Mouse (Mus musculus) G1E (cell line): Measurements from ENCODE around the gene Gnpat. TPM values are rescaled to one million over a fixed set of nuclear protein-coding genes. Genes with fewer than 3 reads are reported as not detected.

Experiments
- ATAC-seq: 2 replicates; pipeline ENCODE4 v1.8.0; 2016; ENCODE audit warnings: mild to moderate bottlenecking; ENCODE audit not compliant: insufficient number of reproducible peaks, poor library complexity, low FRiP score, severe bottlenecking; ENCODE audit errors: extremely low read depth
- DNase-seq: peaks from one replicate; pipeline ENCODE4 v3.0.0; 2012; ENCODE audit warnings: low spot score
- H3K27me3 ChIP-seq: 2 replicates; pipeline ENCODE4 v1.6.1; 2012; ENCODE audit warnings: mild to moderate bottlenecking, low read length, inconsistent platforms; ENCODE audit not compliant: insufficient read depth
- H3K36me3 ChIP-seq: replicated peaks from 2 replicates; pipeline ENCODE3; 2012; ENCODE audit warnings: mild to moderate bottlenecking, inconsistent platforms
- H3K4me1 ChIP-seq: 2 replicates; pipeline ENCODE4 v1.6.1; 2012; ENCODE audit warnings: low read depth, low read length, inconsistent platforms, mixed read lengths; ENCODE audit not compliant: insufficient read depth
- H3K4me3 ChIP-seq: 2 replicates; pipeline ENCODE4 v1.5.1; 2012; ENCODE audit warnings: low read depth, mild to moderate bottlenecking, inconsistent platforms, low read length, moderate library complexity, mixed read lengths
- H3K9me3 ChIP-seq: replicated peaks from 2 replicates; pipeline ENCODE4 v1.6.1; 2012; ENCODE audit warnings: inconsistent platforms
- CTCF ChIP-seq: IDR thresholded peaks from 2 replicates; pipeline ENCODE4 v1.5.1; 2012; ENCODE audit warnings: low read depth, low read length, inconsistent platforms, mixed read lengths
- GATA1 ChIP-seq: IDR thresholded peaks from 2 replicates; pipeline ENCODE4 v1.6.1; 2012; ENCODE audit warnings: borderline replicate concordance, low read length, inconsistent platforms, mixed read lengths
- GATA2 ChIP-seq: IDR thresholded peaks from 2 replicates; pipeline ENCODE4 v1.6.1; 2012; ENCODE audit warnings: low read depth, low read length, inconsistent platforms, borderline replicate concordance
- POLR2AphosphoS5 ChIP-seq: IDR thresholded peaks from 2 replicates; pipeline ENCODE4 v1.6.1; 2012; ENCODE audit warnings: low read depth, low read length, inconsistent platforms; ENCODE audit not compliant: insufficient replicate concordance
- TAL1 ChIP-seq: conservative IDR thresholded peaks from 2 replicates; pipeline ENCODE4 v1.6.1; 2012; ENCODE audit warnings: low read depth, low read length, inconsistent platforms, mixed read lengths
- polyA plus RNA-seq: library from polyadenylated mRNA; stranded (reverse); fragments of >175 nt; gene quantifications from 2 replicates; pipeline ENCODE4 v1.2.3, GENCODE M21; 2012
- total RNA-seq, 2 experiments: library from RNA; stranded (forward) in 1 of 2; stranded (reverse) in 1 of 2; fragments of 200-1000 nt in 1 of 2; fragments of >200 nt in 1 of 2; fragmentation: Nextera tagmentation in 1 of 2; gene quantifications; 2 replicates each; pipeline ENCODE4 v1.2.3; 2014 to 2017

Gene Gnpat
- total and polyA plus RNA-seq, 3 experiments = 125 to 131 (median 128) TPM

- no peaks in the 10 kb centered on the region for H3K27me3 ChIP-seq
- no peak for TF ChIP-seq GATA1
- TF ChIP-seq CTCF = no peak
- TF ChIP-seq GATA2 = no peak
- ATAC-seq = no peak
- H3K4me3 ChIP-seq = no peak overlapping the region
- no peaks in the 10 kb centered on the region for H3K9me3 ChIP-seq
- peaks cover 94% of the 10 kb centered on the region for H3K36me3 ChIP-seq
- H3K4me1 ChIP-seq = peaks cover 48% of the 10 kb centered on the region
- DNase-seq = no peak
Observed at GRCm38 (mm10) chr8:124869708-124870107, 6.9 kb downstream of the Gnpat start.

GRCm38 (mm10) chr8:124871474-124871873 lies 8.6 kb downstream of the Gnpat start:
- Histone ChIP-seq H3K9me3 (no peaks in the 10 kb centered on the region), H3K36me3 (peaks cover 97% of the 10 kb centered on the region), H3K4me1 (peaks cover 30% of the 10 kb centered on the region), H3K4me3 (no peak overlapping the region), H3K27me3 (no peaks in the 10 kb centered on the region)
- DNase-seq (no peak), ATAC-seq (no peak)
- TF ChIP-seq GATA2 (no peak), TAL1 (no peak), POLR2AphosphoS5 (no peak), CTCF (no peak), GATA1 (no peak)

GRCm38 (mm10) chr8:124872081-124872480 lies 9.2 kb downstream of the Gnpat start:
- Histone ChIP-seq H3K36me3 (peaks cover 98% of the 10 kb centered on the region), H3K4me3 (no peak overlapping the region), H3K4me1 (peaks cover 24% of the 10 kb centered on the region), H3K9me3 (no peaks in the 10 kb centered on the region), H3K27me3 (no peaks in the 10 kb centered on the region)
- DNase-seq (no peak), ATAC-seq (no peak)
- TF ChIP-seq TAL1 (no peak), GATA2 (no peak), CTCF (no peak), POLR2AphosphoS5 (no peak), GATA1 (no peak)

- H3K36me3 ChIP-seq = peaks cover 98% of the 10 kb centered on the region
- H3K4me3 ChIP-seq = no peak overlapping the region
- TF ChIP-seq CTCF (no peak), TAL1 (no peak), GATA2 (no peak), POLR2AphosphoS5 (no peak), GATA1 (no peak)
- H3K27me3 ChIP-seq = no peaks in the 10 kb centered on the region
- no peaks in the 10 kb centered on the region for H3K9me3 ChIP-seq
- no peak for ATAC-seq
- peaks cover 18% of the 10 kb centered on the region for H3K4me1 ChIP-seq
- no peak for DNase-seq
Observed at GRCm38 (mm10) chr8:124872690-124873089, 9.9 kb downstream of the Gnpat start.

- DNase-seq (no peak), ATAC-seq (no peak)
- Histone ChIP-seq H3K9me3 (no peaks in the 10 kb centered on the region), H3K4me1 (peaks cover 12% of the 10 kb centered on the region; the same call in 1 of the 2 replicates), H3K4me3 (no peak overlapping the region), H3K36me3 (peaks cover 98% of the 10 kb centered on the region), H3K27me3 (no peaks in the 10 kb centered on the region)
- TF ChIP-seq POLR2AphosphoS5 (no peak), GATA1 (no peak), CTCF (no peak), GATA2 (no peak), TAL1 (no peak)
Observed at GRCm38 (mm10) chr8:124878141-124878540, 15.3 kb downstream of the Gnpat start.

GRCm38 (mm10) chr8:124878946-124879526 lies 16.2 kb downstream of the Gnpat start:
- peaks cover 98% of the 10 kb centered on the region for H3K36me3 ChIP-seq
- ATAC-seq (no peak), DNase-seq (no peak)
- no peaks in the 10 kb centered on the region for H3K9me3 ChIP-seq
- no peaks in the 10 kb centered on the region for H3K27me3 ChIP-seq
- peaks cover 12% of the 10 kb centered on the region; the same call in 1 of the 2 replicates for H3K4me1 ChIP-seq
- H3K4me3 ChIP-seq = no peak overlapping the region
- TF ChIP-seq GATA2 (no peak), POLR2AphosphoS5 (no peak), CTCF (no peak), GATA1 (no peak), TAL1 (no peak)

GRCm38 (mm10) chr8:124888385-124888784 lies 25.6 kb downstream of the Gnpat start:
- DNase-seq (no peak), ATAC-seq (no peak)
- Histone ChIP-seq H3K4me1 (peaks cover 29% of the 10 kb centered on the region), H3K27me3 (no peaks in the 10 kb centered on the region), H3K9me3 (peaks cover 8% of the 10 kb centered on the region), H3K4me3 (no peak overlapping the region), H3K36me3 (peaks cover 98% of the 10 kb centered on the region)
- no peak for TF ChIP-seq POLR2AphosphoS5
- no peak for TF ChIP-seq GATA2
- no peak for TF ChIP-seq GATA1
- TF ChIP-seq CTCF = no peak
- no peak for TF ChIP-seq TAL1
